Mouse (Mus musculus): Measurements from ENCODE around the gene Clec4f.
"Not testable (repeated sequence)": the region's sequence is repeated elsewhere in the genome, so short reads cannot be mapped to it uniquely, and the experiment has no call there.

The Clec4f gene

GRCm38 (mm10) chr6:83634631-83635030 is 21.4 kb downstream of the Clec4f start:
- in situ Hi-C loops (cut with MboI; ENCODE audit: low sequenced_read_pairs) = not testable (repeated sequence)

GRCm38 (mm10) chr6:83634106-83634505 is 21.9 kb downstream of the Clec4f start:
- in situ Hi-C loops (cut with MboI; ENCODE audit: low sequenced_read_pairs) = not testable (repeated sequence)

- in situ Hi-C loops (cut with MboI; ENCODE audit: low sequenced_read_pairs) = no loop called here
These were observed 24.2 kb downstream of the Clec4f start for GRCm38 (mm10) chr6:83631815-83632214.

GRCm38 (mm10) chr6:83626781-83627180 is 29.2 kb downstream of the Clec4f start:
- in situ Hi-C loops (cut with MboI; ENCODE audit: low sequenced_read_pairs) = no loop called here

- in situ Hi-C loops (cut with MboI; ENCODE audit: low sequenced_read_pairs) = no loop called here
These were observed 36.0 kb downstream of the Clec4f start for GRCm38 (mm10) chr6:83619955-83620354.

GRCm38 (mm10) chr6:83617581-83618335 is 38.2 kb downstream of the Clec4f start:
- in situ Hi-C loops (cut with MboI; ENCODE audit: low sequenced_read_pairs) = no loop called here

GRCm38 (mm10) chr6:83616512-83616911 is 39.5 kb downstream of the Clec4f start:
- in situ Hi-C loops (cut with MboI; ENCODE audit: low sequenced_read_pairs) = no loop called here

- in situ Hi-C loops (cut with MboI; ENCODE audit: low sequenced_read_pairs) = no loop called here
These were observed 41.5 kb downstream of the Clec4f start for GRCm38 (mm10) chr6:83614469-83614868.

- in situ Hi-C loops (cut with MboI; ENCODE audit: low sequenced_read_pairs) = no loop called here
These were observed 43.0 kb downstream of the Clec4f start for GRCm38 (mm10) chr6:83612976-83613375.

- in situ Hi-C loops (cut with MboI; ENCODE audit: low sequenced_read_pairs) = loop anchor here (10.0 kb wide), 1 partner anchor 75 kb away; the partner anchor contains the start of gene Cd207
These were observed 56.3 kb downstream of the Clec4f start for GRCm38 (mm10) chr6:83599636-83600174.

- in situ Hi-C loops (cut with MboI; ENCODE audit: low sequenced_read_pairs) = loop anchor here (10.0 kb wide), 1 partner anchor 76 kb away; the partner anchor contains the start of gene Cd207
These were observed 56.9 kb downstream of the Clec4f start for GRCm38 (mm10) chr6:83599060-83599550.

- in situ Hi-C loops (cut with MboI; ENCODE audit: low sequenced_read_pairs) = loop anchor here (10.0 kb wide), 1 partner anchor 76 kb away; the partner anchor contains the start of gene Cd207
These were observed 57.3 kb downstream of the Clec4f start for GRCm38 (mm10) chr6:83598646-83599045.

GRCm38 (mm10) chr6:83597988-83598387 is 58.0 kb downstream of the Clec4f start:
- in situ Hi-C loops (cut with MboI; ENCODE audit: low sequenced_read_pairs) = loop anchor here (10.0 kb wide), 1 partner anchor 77 kb away; the partner anchor contains the start of gene Cd207

GRCm38 (mm10) chr6:83595035-83595434 is 61.0 kb downstream of the Clec4f start:
- in situ Hi-C loops (cut with MboI; ENCODE audit: low sequenced_read_pairs) = loop anchor here (10.0 kb wide), 1 partner anchor 80 kb away; the partner anchor contains the start of gene Cd207

Data from CH12F3 (cell line).